26 mouse cellular contexts compared by ENCODE assay signal in genomic region chr10:128635697-128636096, GRCm38 (mm10).
"Had no signal": no experiment of that assay in that cellular context is flagged by ENCODE, and none has a peak within 500 bp of the region (broad histone marks: within the 10 kb centered on the region; RNA-seq: fewer than 3 reads in every experiment).

No protein-coding gene starts in this region.

- H3K4me2 ChIP-seq: heart, embryonic 12.5 days; hindbrain, embryonic 12.5 days; hindbrain, embryonic 14.5 days; intestine, embryonic 15.5 days; kidney, embryonic 15.5 days; limb, embryonic 13.5 days; limb, embryonic 15.5 days had no signal

- H3K36me3 ChIP-seq: intestine, embryonic 15.5 days had no signal

- H3K9ac ChIP-seq: heart, embryonic 12.5 days; hindbrain, embryonic 12.5 days; hindbrain, embryonic 14.5 days; intestine, embryonic 15.5 days; kidney, embryonic 15.5 days; limb, embryonic 13.5 days; limb, embryonic 15.5 days had no signal

- H3K27me3 ChIP-seq: hindbrain, embryonic 12.5 days; intestine, embryonic 15.5 days; kidney, embryonic 15.5 days; limb, embryonic 13.5 days; limb, embryonic 15.5 days had no signal

- DNase-seq: gastrocnemius, adult 2 months; gastrocnemius, postnatal 10 days; gastrocnemius, postnatal 25 days; heart, adult 18-20 months; heart, postnatal 10 days; heart, postnatal 4 days; kidney, adult 18-20 months; kidney, adult 8-10 months; kidney, postnatal 14 days; kidney, postnatal 36 days; layer of hippocampus, adult 9-11 months; layer of hippocampus, postnatal 36 days; left cerebral cortex, postnatal 4 days had no signal

- H3K4me3 ChIP-seq: gastrocnemius, adult 2 months; heart, embryonic 10.5 days; heart, embryonic 12.5 days; hindbrain, embryonic 10.5 days; hindbrain, embryonic 12.5 days; intestine, embryonic 15.5 days; kidney, embryonic 15.5 days; limb, embryonic 13.5 days; limb, embryonic 15.5 days had no signal

- H3K4me1 ChIP-seq: intestine, embryonic 15.5 days; limb, embryonic 13.5 days; limb, embryonic 15.5 days had no signal

- ATAC-seq: hindbrain, embryonic 16.5 days; inflammation-experienced regulatory T-cells, adult 6 months; intestine, embryonic 15.5 days; intestine, postnatal 0 days had no signal

- H3K9me3 ChIP-seq: heart, embryonic 10.5 days; heart, embryonic 12.5 days; hindbrain, embryonic 10.5 days; hindbrain, embryonic 12.5 days; intestine, embryonic 15.5 days; kidney, embryonic 15.5 days; limb, embryonic 13.5 days; limb, embryonic 15.5 days had no signal

- H3K27ac ChIP-seq: gastrocnemius, adult 2 months; heart, embryonic 10.5 days; hindbrain, embryonic 12.5 days; hindbrain, embryonic 14.5 days; intestine, embryonic 15.5 days; kidney, embryonic 15.5 days; kidney, postnatal 0 days; limb, embryonic 13.5 days; limb, embryonic 15.5 days had no signal
